Mouse (Mus musculus) spleen, postnatal 36 days (tissue): ENCODE data around the gene Lzts2.
"Not testable (repeated sequence)": the region's sequence is repeated elsewhere in the genome, so short reads cannot be mapped to it uniquely, and the experiment has no call there.

Experiments
- DNase-seq, 2 experiments: peaks; one replicate each; pipeline ENCODE4 v3.0.0; 2022; ENCODE audit warnings: low spot score in 2 of 2, mixed read lengths in 1 of 2

The Lzts2 gene

GRCm38 (mm10) chr19:45025937-45026568 is 11.8 kb downstream of the Lzts2 start:
- DNase-seq, result no peak

DNA sequence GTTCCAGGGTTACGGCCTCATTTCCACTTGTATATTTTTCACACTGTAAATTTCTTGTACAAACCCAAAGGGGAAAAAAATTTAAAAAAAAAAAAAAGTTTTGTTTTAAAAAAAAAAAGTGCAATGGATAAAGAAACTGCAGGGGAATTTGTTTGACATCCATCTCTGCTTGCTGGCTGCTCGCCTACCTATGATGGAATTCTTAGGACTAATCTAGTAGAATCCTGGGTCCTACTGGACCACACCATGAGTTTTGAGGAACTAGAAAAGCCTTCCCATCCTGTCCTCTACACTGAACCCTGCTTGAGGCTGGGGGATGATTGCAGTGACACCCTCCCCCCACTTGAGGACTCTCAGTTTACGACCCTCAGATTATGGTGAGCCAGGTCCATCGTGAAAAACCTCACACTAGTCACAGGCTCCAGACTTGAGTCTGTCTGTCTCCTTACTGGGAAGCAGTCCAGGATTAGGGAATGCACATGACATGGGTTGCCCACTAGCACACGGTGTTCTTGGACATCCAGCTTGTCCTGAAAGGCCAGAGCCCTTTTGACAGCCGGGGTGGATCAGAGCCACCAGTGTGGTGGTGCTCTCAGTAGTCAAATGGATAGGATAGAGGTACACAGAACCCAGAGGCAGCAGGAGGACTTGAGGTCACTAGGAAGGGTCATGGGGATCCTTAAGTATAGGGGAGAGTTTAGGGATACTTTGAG is 12.9 kb downstream of the Lzts2 start:
- DNase-seq, result no peak

- DNase-seq, result no peak
Observed at GRCm38 (mm10) chr19:45027848-45028247, 13.6 kb downstream of the Lzts2 start.

DNA sequence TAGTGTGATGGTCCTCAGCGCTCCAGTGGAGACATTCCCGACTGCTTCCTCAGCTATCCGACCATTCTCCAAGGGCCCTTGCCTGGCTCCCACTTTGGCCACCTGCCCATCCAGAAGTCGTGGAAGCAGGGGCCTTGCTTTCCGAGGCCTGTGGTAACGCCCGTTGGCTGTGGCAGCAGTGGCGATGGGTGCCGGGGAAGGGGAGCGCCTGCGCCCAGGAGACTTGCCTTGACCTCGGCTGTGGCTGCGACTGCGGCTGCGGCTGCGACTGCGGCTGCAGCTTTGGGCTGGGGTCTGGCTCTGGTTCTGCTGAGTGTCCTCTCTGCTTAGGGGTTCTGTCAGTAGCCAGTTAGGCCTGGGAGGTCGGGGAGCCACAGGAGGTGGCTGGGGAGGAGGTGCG is 14.5 kb downstream of the Lzts2 start:
- DNase-seq, result no peak

GRCm38 (mm10) chr19:45029571-45029970 is 15.4 kb downstream of the Lzts2 start:
- DNase-seq, result no peak

- peak in 1 of 2 experiments; percentile 37 for DNase-seq
Observed at GRCm38 (mm10) chr19:45030111-45030510, 15.9 kb downstream of the Lzts2 start.

GRCm38 (mm10) chr19:45030746-45031693 is 16.8 kb downstream of the Lzts2 start:
- peak; percentile 35 to 62 for DNase-seq

GRCm38 (mm10) chr19:45031780-45032179 is 17.6 kb downstream of the Lzts2 start:
- DNase-seq, result peak; percentile 41 to 48

DNA sequence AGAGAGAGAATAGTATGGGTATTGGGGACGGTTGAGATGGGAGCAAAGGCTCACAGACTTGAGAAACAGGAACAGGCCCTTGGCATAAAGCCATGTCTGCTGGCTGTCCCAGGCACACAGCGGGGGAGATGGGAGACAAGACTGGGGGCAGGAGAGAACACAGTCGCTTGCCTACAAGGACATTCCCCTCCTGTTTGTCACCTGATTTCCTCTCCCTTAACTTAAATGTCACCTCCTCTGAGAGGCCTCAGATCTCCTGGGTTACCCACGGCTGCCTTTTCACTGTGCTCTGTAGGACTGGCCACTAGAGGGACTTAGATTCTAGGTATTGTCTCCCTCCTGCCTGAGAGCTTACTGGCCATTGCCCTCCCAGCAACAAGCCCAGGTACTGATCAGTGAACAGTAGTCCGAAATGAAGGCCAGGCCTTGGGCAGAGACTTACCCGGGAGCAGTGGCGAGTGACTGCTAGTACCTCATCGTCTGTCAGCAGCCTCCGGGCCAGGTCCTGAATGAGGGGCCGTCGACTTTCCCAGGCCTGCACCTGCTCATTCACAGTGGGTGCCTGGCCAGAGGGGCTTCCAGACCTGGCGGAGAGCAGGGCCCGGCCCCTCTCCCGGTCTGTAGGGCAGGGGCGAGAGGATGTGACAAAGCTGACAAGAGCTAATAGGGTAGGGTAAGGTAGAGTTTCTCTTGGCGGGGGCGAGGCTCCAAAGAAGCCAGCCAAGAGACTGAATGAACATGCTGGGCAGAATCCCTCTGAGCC is 18.5 kb downstream of the Lzts2 start:
- no peak for DNase-seq

- no peak for DNase-seq
Observed at GRCm38 (mm10) chr19:45036867-45037266, 22.7 kb downstream of the Lzts2 start.

DNA sequence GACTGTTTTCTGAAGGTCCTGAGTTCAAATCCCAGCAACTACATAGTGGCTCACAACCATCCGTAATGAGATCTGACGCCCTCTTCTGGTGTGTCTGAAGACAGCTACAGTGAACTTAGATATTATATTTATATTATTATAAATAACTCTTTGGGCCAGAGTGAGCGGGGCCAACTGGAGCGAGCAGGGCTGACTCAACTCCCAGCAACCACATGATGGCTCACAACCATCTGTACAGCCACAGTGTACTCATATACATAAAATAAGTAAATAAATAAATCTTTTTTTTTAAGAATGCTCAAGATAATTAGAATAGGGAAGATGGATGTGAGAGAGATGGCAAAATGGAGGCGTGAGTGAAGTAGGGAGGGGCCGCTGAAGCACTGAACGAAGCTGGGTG is 24.0 kb downstream of the Lzts2 start:
- not testable (repeated sequence) for DNase-seq

GRCm38 (mm10) chr19:45040214-45040613 is 26.0 kb downstream of the Lzts2 start:
- no peak for DNase-seq

GRCm38 (mm10) chr19:45044389-45044927 is 30.2 kb downstream of the Lzts2 start:
- no peak for DNase-seq

DNA sequence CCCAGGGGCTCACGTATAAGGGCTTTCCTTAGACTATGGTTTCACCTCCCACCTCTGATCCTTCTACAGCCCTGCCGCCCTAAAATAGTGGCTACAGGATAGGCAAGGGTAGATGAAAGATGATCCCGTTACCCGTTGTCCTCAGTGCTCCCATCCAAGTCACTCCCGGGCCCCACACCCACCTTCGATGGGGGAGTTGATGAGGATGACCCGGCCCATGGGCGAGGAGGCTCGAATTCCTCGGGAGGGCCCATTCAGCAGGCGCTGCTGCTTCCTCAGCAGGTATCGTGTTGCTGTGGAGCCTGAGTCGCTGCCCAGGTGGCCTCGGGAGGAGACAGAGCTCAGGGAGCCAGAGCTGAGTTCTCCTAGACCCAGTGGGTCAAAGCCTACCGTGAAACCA is 31.0 kb downstream of the Lzts2 start:
- no peak for DNase-seq

DNA sequence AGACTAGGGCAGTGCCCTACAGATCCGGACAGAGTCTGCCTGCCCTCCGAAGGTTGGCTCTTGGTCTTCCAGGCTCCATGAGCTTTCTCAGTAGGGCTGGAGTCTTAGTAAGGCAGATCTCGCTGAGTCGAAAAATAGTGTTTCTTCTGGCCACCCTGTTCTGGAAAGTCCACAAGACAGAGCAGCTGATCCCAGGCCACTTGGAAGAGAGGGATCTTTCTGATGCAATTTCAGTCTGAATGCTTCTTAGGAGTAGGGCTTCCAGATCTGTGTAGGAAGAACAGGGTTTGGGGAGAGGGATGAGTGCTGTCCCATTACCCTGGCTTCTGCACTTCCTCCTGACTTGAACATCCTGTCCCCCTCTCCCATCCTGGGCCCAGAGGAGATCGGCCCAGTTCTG is 31.4 kb downstream of the Lzts2 start, which contains the start of gene Pdzd7:
Gene Pdzd7 (minus strand): TSS at position 67 of the 400 bp plus-strand sequence.
- DNase-seq, result no peak

- peak; percentile 64 to 68 for DNase-seq
Observed at GRCm38 (mm10) chr19:45046523-45047321, 32.5 kb downstream of the Lzts2 start.

GRCm38 (mm10) chr19:45047417-45047934 is 33.3 kb downstream of the Lzts2 start, which contains the start of gene Sfxn3:
Gene Sfxn3, plus strand, starts transcription at chr19:45047503.
- DNase-seq, result peak; percentile 77 to 79

DNA sequence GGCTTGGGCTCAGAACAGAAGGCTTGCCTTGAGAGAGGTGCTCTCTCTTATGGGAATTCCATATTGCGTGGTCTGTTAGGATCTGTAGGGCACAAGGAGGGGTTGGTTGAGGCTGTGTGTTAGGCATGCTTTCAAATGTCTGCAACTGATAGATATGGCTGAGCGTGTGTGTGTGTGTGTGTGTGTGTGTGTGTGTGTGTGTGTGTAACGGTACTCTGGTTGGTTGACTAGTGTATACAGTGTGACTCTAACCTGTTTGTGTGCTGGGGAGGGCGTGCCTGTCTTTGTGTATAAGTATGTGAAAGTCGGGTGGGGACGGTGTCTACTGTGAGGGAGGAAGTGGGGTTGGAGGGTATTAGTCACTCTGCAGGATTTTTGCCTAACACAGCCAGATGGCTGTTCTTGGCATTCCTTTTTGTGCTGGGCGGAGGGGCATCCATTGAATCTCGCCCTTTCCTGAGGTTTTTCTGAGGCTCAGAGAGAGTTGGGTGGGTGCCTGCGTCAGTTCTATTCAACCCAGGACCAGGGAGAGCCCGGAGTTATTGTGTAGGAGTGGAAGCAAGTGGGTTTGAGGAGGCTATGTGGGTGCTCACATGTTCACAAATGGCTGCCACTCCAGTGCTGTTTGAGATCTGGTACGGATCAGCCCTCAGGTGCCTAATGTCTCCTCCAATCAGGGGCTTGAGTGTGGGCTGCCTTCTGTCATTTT is 33.9 kb downstream of the Lzts2 start:
- DNase-seq, result peak; percentile 67 to 81

DNA sequence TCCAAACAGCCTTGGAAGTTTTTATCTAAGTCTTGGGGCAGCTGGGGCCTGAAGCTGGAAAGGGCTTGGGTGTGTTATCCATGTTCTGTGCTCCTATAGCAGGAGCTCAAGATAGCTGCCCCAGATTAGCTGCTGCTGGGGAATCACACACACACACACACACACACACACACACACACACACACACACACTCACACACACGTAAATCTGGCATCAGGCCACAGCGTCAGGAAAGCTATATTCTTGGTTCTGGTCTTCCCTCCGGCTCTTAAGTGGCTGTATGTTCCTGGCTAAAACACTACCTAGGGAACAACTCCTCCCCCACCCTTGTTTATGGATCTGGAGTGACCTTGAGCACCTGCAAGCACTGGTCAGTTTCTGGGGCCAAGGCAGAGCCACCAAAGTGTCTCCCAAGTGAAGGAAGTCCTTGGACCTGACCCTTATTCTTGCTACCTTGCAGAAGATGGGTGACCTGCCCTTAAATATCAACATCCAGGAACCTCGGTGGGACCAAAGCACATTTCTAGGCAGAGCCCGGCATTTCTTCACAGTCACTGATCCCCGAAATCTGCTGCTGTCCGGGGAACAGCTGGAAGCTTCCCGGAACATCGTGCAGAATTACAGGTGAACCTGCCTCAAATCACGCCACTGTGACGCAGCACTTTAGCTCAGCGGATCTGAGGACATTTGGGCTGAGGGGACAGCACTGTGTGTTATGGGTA is 34.6 kb downstream of the Lzts2 start:
- DNase-seq, result no peak
